Mouse (Mus musculus): Measurements from ENCODE around the gene Mpig6b. TPM values are rescaled to one million over a fixed set of nuclear protein-coding genes. Genes with fewer than 3 reads are reported as not detected.

The Mpig6b gene
- polyA plus RNA-seq, 2 experiments: 2.3 to 4.0 TPM

DNA sequence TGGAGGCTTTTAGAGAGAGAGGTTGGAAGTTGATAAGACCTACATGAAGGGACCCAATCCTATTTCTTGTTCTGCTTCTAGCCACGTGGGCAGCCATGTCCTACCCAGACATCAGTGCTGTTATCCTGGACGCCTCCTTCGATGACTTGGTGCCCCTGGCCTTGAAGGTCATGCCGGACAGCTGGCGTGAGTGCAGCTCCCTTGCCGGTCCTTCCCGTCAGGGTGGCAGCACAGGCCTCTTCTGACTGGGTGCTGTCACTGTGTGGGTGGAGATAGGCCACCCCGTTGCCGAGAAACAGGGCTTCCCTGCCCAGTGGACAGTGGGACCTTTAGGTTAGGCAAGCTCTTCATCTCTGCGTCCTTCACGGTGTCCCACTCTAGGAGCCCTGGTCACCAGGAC lies 35.2 kb upstream of the Mpig6b start:
- no peak overlapping the region for H3K4me3 ChIP-seq (ENCODE audit: insufficient read depth in 1 of 2, low read depth in 2 of 2, low read length in 2 of 2)
- H3K36me3 ChIP-seq (replicated peaks; ENCODE audit: control insufficient read depth, insufficient read depth, low read depth): peaks cover 34% of the 10 kb centered on the region
- 83% methylated on average over 11 of the region's 11 CpGs for WGBS (ENCODE audit: insufficient replicate concordance)
- H3K9me3 ChIP-seq (ENCODE audit: control insufficient read depth, low read length): no peaks in the 10 kb centered on the region
- ATAC-seq (ENCODE audit: insufficient read depth): no peak
- no peak overlapping the region for H3K4me2 ChIP-seq (ENCODE audit: low read depth)
- DNase-seq (ENCODE audit: low read depth in 3 of 3, low spot score in 3 of 3): no peak
- peaks cover 24 to 33% of the 10 kb centered on the region in 2 experiments for H3K4me1 ChIP-seq (replicated peaks; ENCODE audit: control insufficient read depth in 2 of 2, insufficient read depth in 2 of 2, low read length in 1 of 2)
- no peak overlapping the region for H3K27ac ChIP-seq
- no peaks in the 10 kb centered on the region for H3K27me3 ChIP-seq (ENCODE audit: control insufficient read depth, insufficient read depth, low read length)
- TF ChIP-seq CTCF (IDR thresholded peaks at IDR 0.05; ENCODE audit: low read depth) (no peak), EP300 (IDR thresholded peaks at IDR 0.05; ENCODE audit: low read depth) (no peak)
- H3K9ac ChIP-seq (replicated peaks): no peak overlapping the region

DNA sequence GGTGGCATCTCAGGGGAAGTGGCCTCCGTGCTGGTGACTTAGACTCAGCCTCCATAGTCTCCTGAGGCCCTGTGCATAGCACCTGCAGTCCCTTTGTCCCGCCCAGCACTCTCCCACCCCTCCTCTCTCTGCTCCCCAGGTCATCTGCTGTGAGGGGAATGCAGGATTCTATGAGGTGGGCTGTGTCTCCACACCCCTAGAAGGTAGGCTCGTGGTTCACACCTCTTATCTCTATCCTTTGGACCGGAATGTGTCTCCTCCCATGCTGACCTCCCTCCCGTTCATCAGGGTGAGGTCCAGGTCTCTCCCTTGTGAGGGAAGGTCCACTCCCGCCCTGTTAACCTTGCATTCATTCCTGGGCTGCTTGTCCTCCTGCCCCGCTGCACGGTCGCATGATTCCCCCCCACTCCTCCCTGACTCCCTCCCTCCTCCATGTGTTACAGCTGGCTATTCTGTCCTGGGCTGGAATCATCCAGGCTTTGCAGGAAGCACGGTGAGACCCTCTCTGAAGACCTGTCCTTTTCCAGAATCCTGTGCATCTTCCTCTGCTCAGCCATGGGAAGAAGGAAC lies 34.3 kb upstream of the Mpig6b start:
- ATAC-seq (ENCODE audit: insufficient read depth) (no peak), DNase-seq (ENCODE audit: low read depth in 3 of 3, low spot score in 3 of 3) (no peak)
- no peaks in the 10 kb centered on the region for H3K27me3 ChIP-seq (ENCODE audit: control insufficient read depth, insufficient read depth, low read length)
- no peak overlapping the region for H3K27ac ChIP-seq
- H3K4me2 ChIP-seq (ENCODE audit: low read depth): no peak overlapping the region
- no peak overlapping the region for H3K4me3 ChIP-seq (ENCODE audit: insufficient read depth in 1 of 2, low read depth in 2 of 2, low read length in 2 of 2)
- 70% methylated on average over 10 of the region's 10 CpGs for WGBS (ENCODE audit: insufficient replicate concordance)
- no peak overlapping the region for H3K9ac ChIP-seq (replicated peaks)
- H3K36me3 ChIP-seq (replicated peaks; ENCODE audit: control insufficient read depth, insufficient read depth, low read depth): peaks cover 38% of the 10 kb centered on the region
- TF ChIP-seq CTCF (IDR thresholded peaks at IDR 0.05; ENCODE audit: low read depth) (no peak), EP300 (IDR thresholded peaks at IDR 0.05; ENCODE audit: low read depth) (no peak)
- no peaks in the 10 kb centered on the region for H3K9me3 ChIP-seq (ENCODE audit: control insufficient read depth, low read length)
- H3K4me1 ChIP-seq (replicated peaks; ENCODE audit: control insufficient read depth in 2 of 2, insufficient read depth in 2 of 2, low read length in 1 of 2): peaks cover 16 to 24% of the 10 kb centered on the region in 2 experiments

GRCm38 (mm10) chr17:35097164-35097655 lies 31.2 kb upstream of the Mpig6b start:
- WGBS (ENCODE audit: insufficient replicate concordance): 83% methylated on average over 12 of the region's 12 CpGs
- Histone ChIP-seq H3K4me3 (ENCODE audit: insufficient read depth in 1 of 2, low read depth in 2 of 2, low read length in 2 of 2) (no peak overlapping the region), H3K27ac (no peak overlapping the region), H3K36me3 (replicated peaks; ENCODE audit: control insufficient read depth, insufficient read depth, low read depth) (peaks cover 45% of the 10 kb centered on the region), H3K9ac (replicated peaks) (no peak overlapping the region), H3K4me2 (ENCODE audit: low read depth) (no peak overlapping the region), H3K27me3 (ENCODE audit: control insufficient read depth, insufficient read depth, low read length) (no peaks in the 10 kb centered on the region), H3K4me1 (replicated peaks; ENCODE audit: control insufficient read depth in 2 of 2, insufficient read depth in 2 of 2, low read length in 1 of 2) (no peaks in the 10 kb centered on the region), H3K9me3 (ENCODE audit: control insufficient read depth, low read length) (no peaks in the 10 kb centered on the region)
- ATAC-seq (ENCODE audit: insufficient read depth): no peak
- no peak for DNase-seq (ENCODE audit: low read depth in 3 of 3, low spot score in 3 of 3)
- TF ChIP-seq EP300 (IDR thresholded peaks at IDR 0.05; ENCODE audit: low read depth) (no peak), CTCF (IDR thresholded peaks at IDR 0.05; ENCODE audit: low read depth) (no peak)

DNA sequence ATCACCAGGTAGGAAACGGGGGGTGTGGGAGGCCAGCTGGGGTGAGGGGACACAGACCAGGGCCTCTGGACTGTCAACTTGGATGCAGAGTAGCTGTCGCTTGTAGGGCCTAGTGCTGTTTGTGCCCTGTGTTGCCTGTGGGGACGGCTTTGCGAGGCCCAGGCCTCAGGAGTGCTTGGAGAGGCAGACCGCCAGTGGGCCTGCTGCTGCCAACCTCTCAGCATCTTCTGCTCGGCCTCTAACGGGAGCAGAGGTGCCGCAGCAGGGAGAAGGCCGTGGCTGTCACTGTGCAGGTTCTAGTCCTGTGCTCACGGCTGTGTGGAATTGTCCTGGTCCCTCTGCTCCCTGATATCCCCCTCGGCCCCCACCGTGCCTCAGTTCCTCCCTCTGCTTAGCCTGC lies 30.6 kb upstream of the Mpig6b start:
- WGBS (ENCODE audit: insufficient replicate concordance): 84% methylated on average over 12 of the region's 12 CpGs
- H3K9ac ChIP-seq (replicated peaks): no peak overlapping the region
- TF ChIP-seq EP300 (IDR thresholded peaks at IDR 0.05; ENCODE audit: low read depth) (no peak), CTCF (IDR thresholded peaks at IDR 0.05; ENCODE audit: low read depth) (no peak)
- H3K27me3 ChIP-seq (ENCODE audit: control insufficient read depth, insufficient read depth, low read length): no peaks in the 10 kb centered on the region
- DNase-seq (ENCODE audit: low read depth in 3 of 3, low spot score in 3 of 3) (no peak), ATAC-seq (ENCODE audit: insufficient read depth) (no peak)
- H3K4me1 ChIP-seq (replicated peaks; ENCODE audit: control insufficient read depth in 2 of 2, insufficient read depth in 2 of 2, low read length in 1 of 2): no peaks in the 10 kb centered on the region
- H3K9me3 ChIP-seq (ENCODE audit: control insufficient read depth, low read length): no peaks in the 10 kb centered on the region
- no peak overlapping the region for H3K4me2 ChIP-seq (ENCODE audit: low read depth)
- no peak overlapping the region for H3K4me3 ChIP-seq (ENCODE audit: insufficient read depth in 1 of 2, low read depth in 2 of 2, low read length in 2 of 2)
- peaks cover 44% of the 10 kb centered on the region for H3K36me3 ChIP-seq (replicated peaks; ENCODE audit: control insufficient read depth, insufficient read depth, low read depth)
- H3K27ac ChIP-seq: no peak overlapping the region

DNA sequence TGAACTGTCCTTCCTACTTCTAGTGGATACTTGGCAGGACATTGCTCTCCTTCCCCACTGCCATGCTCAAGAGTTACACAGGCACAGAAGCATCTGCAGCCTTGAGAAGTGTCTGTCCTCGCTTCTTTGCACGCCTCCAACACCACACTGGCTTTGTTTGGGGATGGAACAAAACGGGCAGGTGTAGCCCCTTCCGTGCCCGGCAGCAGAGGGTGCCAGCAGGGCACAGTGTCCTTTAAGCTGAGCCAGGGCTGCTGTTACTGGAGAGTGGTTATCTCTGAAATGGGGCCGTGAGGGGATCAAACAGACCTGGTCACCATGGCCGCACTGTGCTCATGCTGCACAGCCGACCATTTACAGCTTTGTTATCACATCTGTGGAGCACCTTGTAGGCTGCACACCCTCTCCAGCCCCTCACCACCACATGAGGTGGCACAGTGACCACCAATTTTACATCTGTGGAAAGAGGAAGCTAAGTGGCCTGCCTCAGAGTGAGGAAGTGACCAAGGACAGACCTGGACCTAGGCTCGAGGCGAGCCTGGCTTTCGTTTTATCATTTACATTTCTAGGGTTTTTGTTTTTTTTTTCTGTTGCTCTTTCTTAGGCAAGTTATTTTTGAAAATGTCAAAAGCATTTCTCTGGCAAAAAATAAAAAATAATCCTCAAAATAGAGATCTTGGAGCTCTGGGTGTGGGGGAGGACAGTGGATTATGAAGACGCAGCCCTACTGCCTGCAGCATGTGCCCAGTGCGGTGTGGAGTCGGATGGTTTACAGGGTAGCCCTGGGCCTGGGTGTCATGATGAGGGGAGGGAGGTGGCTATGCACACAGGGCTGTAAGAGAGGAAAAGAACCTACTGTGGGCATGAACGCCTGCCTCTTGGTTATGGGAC lies 28.7 kb upstream of the Mpig6b start:
- H3K9me3 ChIP-seq (ENCODE audit: control insufficient read depth, low read length): no peaks in the 10 kb centered on the region
- TF ChIP-seq CTCF (IDR thresholded peaks at IDR 0.05; ENCODE audit: low read depth): no peak
- TF ChIP-seq EP300 (IDR thresholded peaks at IDR 0.05; ENCODE audit: low read depth): no peak
- H3K4me3 ChIP-seq (ENCODE audit: insufficient read depth in 1 of 2, low read depth in 2 of 2, low read length in 2 of 2): no peak overlapping the region
- DNase-seq (ENCODE audit: low read depth in 3 of 3, low spot score in 3 of 3) (no peak), ATAC-seq (ENCODE audit: insufficient read depth) (no peak)
- WGBS (ENCODE audit: insufficient replicate concordance): 76% methylated on average over 15 of the region's 15 CpGs
- H3K9ac ChIP-seq (replicated peaks): no peak overlapping the region
- H3K4me1 ChIP-seq (replicated peaks; ENCODE audit: control insufficient read depth in 2 of 2, insufficient read depth in 2 of 2, low read length in 1 of 2): peaks cover 10% of the 10 kb centered on the region in 2 experiments
- H3K4me2 ChIP-seq (ENCODE audit: low read depth): no peak overlapping the region
- H3K27me3 ChIP-seq (ENCODE audit: control insufficient read depth, insufficient read depth, low read length): no peaks in the 10 kb centered on the region
- peaks cover 38% of the 10 kb centered on the region for H3K36me3 ChIP-seq (replicated peaks; ENCODE audit: control insufficient read depth, insufficient read depth, low read depth)
- H3K27ac ChIP-seq: no peak overlapping the region
